Mouse (Mus musculus) limb, embryonic 15.5 days (tissue): ENCODE measurements around the gene Fbxl19. TPM values are rescaled to one million over a fixed set of nuclear protein-coding genes. Genes with fewer than 3 reads are reported as not detected.

Experiments
- ATAC-seq: fragments of 200-750 bp; cut with Nextera tagmentation; 2 replicates; pipeline ENCODE4 v1.8.0; 2017; ENCODE audit warnings: low read depth, moderate TSS enrichment; ENCODE audit not compliant: insufficient number of reproducible peaks, low FRiP score, low TSS enrichment
- H3K27ac ChIP-seq: fragments of 300-500 bp; sonication (generic); 2 replicates; pipeline ENCODE4 v1.5.1; 2015; ENCODE audit warnings: moderate library complexity, mild to moderate bottlenecking, inconsistent platforms
- H3K27me3 ChIP-seq: fragments of 300-500 bp; sonication (generic); 2 replicates; pipeline ENCODE4 v1.6.1; 2015; ENCODE audit warnings: inconsistent platforms
- H3K36me3 ChIP-seq: fragments of 300-500 bp; sonication (generic); 2 replicates; pipeline ENCODE4 v1.6.1; 2015; ENCODE audit warnings: inconsistent platforms
- H3K4me1 ChIP-seq: fragments of 300-500 bp; sonication (generic); 2 replicates; pipeline ENCODE4 v1.6.1; 2015; ENCODE audit warnings: inconsistent platforms
- H3K4me2 ChIP-seq: fragments of 300-500 bp; sonication (generic); 2 replicates; pipeline ENCODE4 v1.6.1; 2015; ENCODE audit warnings: mild to moderate bottlenecking, inconsistent platforms
- H3K4me3 ChIP-seq: fragments of 300-500 bp; sonication (generic); 2 replicates; pipeline ENCODE4 v1.5.1; 2015; ENCODE audit warnings: mild to moderate bottlenecking, inconsistent platforms
- H3K9ac ChIP-seq: fragments of 300-500 bp; sonication (generic); 2 replicates; pipeline ENCODE4 v1.6.1; 2015; ENCODE audit warnings: inconsistent platforms
- H3K9me3 ChIP-seq: fragments of 300-500 bp; sonication (generic); 2 replicates; pipeline ENCODE4 v1.6.1; 2016; ENCODE audit warnings: inconsistent platforms
- WGBS: fragments of 180-500 bp; shearing (Covaris S2); methylation state at CpG from one replicate; pipeline ENCODE4 v1.1.7; 2015; 5-methylcytosine and 5-hydroxymethylcytosine counted together
- polyA plus RNA-seq: library from polyadenylated mRNA; unstranded; fragments of >200 nt; fragmentation: Nextera tagmentation; extraction: Ambion mirVana; gene quantifications from 2 replicates; pipeline ENCODE4 v1.2.1, GENCODE M21; 2015

The Fbxl19 gene
- 4.3 and 4.4 TPM in 2 replicates for polyA plus RNA-seq

- WGBS, result under 1% methylated on average over 26 of the region's 26 CpGs
- ATAC-seq, result no peak
- peak within 1 kb of the TSS; percentile 87 for H3K4me3 ChIP-seq
These were observed at the start of gene Fbxl19 for GRCm38 (mm10) chr7:127744366-127745045. Gene Fbxl19 (plus strand): TSS chr7:127744543.

GRCm38 (mm10) chr7:127698986-127699385, 45.4 kb upstream of the Fbxl19 start:
- Histone ChIP-seq H3K4me2 (no peak overlapping the region), H3K36me3 (peaks cover 49% of the 10 kb centered on the region), H3K27ac (peak overlapping the region; percentile 22; the same call in 1 of the 2 replicates), H3K9me3 (no peaks in the 10 kb centered on the region), H3K4me3 (no peak overlapping the region), H3K27me3 (no peaks in the 10 kb centered on the region), H3K4me1 (no peaks in the 10 kb centered on the region), H3K9ac (no peak overlapping the region)
- WGBS, result 78% methylated on average over 6 of the region's 6 CpGs
- ATAC-seq, result no peak

More at GRCm38 (mm10) chr7:127744366-127745045, at the start of gene Fbxl19:
- peak within 1 kb of the TSS; percentile 28; the same call in 1 of the 2 replicates for H3K9ac ChIP-seq
- peaks cover 22% of the 10 kb centered on the region for H3K4me1 ChIP-seq
- H3K27ac ChIP-seq, result peak within 1 kb of the TSS; percentile 90
- H3K9me3 ChIP-seq, result no peaks in the 10 kb centered on the region
- peaks cover 17% of the 10 kb centered on the region for H3K36me3 ChIP-seq
- peak within 1 kb of the TSS; percentile 90 for H3K4me2 ChIP-seq
- H3K27me3 ChIP-seq, result no peaks in the 10 kb centered on the region

DNA sequence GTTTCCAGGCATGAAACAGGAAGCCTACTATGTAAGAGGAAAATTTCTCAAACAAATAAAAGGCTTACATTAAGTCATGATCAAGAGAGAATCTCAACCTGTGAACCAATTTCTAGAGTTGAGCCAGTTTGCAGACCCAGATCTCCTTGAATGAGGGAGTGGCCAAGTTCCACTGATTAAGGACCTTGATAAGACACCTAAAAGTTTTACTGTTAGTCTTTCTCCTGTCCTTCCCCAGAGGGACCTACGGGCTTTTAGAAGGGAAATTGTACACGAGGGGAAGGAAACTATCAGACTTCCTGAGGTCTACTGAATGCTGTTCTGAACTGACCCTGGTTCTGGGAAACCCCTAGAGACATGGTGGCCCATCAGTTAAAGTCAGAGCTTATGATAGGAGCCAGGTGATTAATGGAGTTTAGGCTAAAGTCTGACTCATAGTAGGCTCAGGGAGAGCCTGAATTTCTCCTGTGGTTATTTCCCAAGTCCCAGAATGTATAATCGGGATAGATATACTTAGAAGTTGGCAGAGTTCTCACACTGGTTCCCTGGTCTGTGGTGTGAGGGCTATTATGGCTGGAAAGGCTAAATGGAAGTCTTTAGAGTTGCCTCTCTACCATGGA, 43.5 kb upstream of the Fbxl19 start:
- no peaks in the 10 kb centered on the region for H3K9me3 ChIP-seq
- no peak for ATAC-seq

GRCm38 (mm10) chr7:127703561-127704178, 40.7 kb upstream of the Fbxl19 start:
- H3K27ac ChIP-seq, result no peak overlapping the region
- no peaks in the 10 kb centered on the region for H3K9me3 ChIP-seq
- H3K9ac ChIP-seq, result no peak overlapping the region
- H3K36me3 ChIP-seq, result peaks cover 73% of the 10 kb centered on the region
- no peaks in the 10 kb centered on the region for H3K27me3 ChIP-seq
- no peak overlapping the region for H3K4me3 ChIP-seq
- WGBS, result 93% methylated on average over 8 of the region's 8 CpGs
- peaks cover 23% of the 10 kb centered on the region for H3K4me1 ChIP-seq
- H3K4me2 ChIP-seq, result no peak overlapping the region
- no peak for ATAC-seq

More for the DNA sequence above, 43.5 kb upstream of the Fbxl19 start:
- Histone ChIP-seq H3K27me3 (no peaks in the 10 kb centered on the region), H3K4me1 (0 out of 2 replicates have a peak, but pooled peaks cover 4% of the 10 kb centered on the region), H3K36me3 (peaks cover 61% of the 10 kb centered on the region), H3K27ac (no peak overlapping the region), H3K4me2 (no peak overlapping the region), H3K4me3 (no peak overlapping the region), H3K9ac (no peak overlapping the region)
- WGBS, result 78% methylated on average over 3 of the region's 3 CpGs

DNA sequence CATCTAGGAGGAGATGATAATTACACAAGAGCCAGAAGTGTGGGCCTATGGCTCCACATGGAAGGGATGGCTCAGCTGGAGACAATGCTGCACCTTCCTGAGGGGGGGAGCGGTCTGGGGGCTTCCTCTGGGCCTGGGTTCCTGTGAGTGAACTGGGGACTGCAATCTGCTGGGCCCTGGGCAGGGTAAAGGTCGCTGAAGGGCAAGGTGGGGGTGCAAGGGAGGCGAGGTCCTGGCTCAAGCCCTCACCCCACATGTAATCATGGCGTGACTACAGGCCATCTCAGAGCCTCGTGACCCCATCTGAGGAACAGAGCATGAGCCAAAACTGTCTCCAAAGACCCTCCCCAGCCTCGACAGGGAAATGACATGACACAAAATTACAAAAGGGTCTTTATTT, 39.7 kb upstream of the Fbxl19 start:
- Histone ChIP-seq H3K27ac (no peak overlapping the region), H3K4me1 (peaks cover 31% of the 10 kb centered on the region), H3K4me2 (no peak overlapping the region), H3K27me3 (no peaks in the 10 kb centered on the region), H3K9me3 (no peaks in the 10 kb centered on the region), H3K36me3 (peaks cover 67% of the 10 kb centered on the region), H3K9ac (no peak overlapping the region), H3K4me3 (no peak overlapping the region)
- ATAC-seq, result no peak
- WGBS, result 82% methylated on average over 6 of the region's 6 CpGs

- peaks cover 56% of the 10 kb centered on the region for H3K36me3 ChIP-seq
- 69% methylated on average over 4 of the region's 4 CpGs for WGBS
- ATAC-seq, result no peak
- no peak overlapping the region for H3K4me2 ChIP-seq
- H3K4me1 ChIP-seq, result peaks cover 33% of the 10 kb centered on the region
- H3K9ac ChIP-seq, result no peak overlapping the region
- H3K27ac ChIP-seq, result no peak overlapping the region
- no peaks in the 10 kb centered on the region for H3K9me3 ChIP-seq
- H3K4me3 ChIP-seq, result no peak overlapping the region
- H3K27me3 ChIP-seq, result no peaks in the 10 kb centered on the region
These were observed 38.6 kb upstream of the Fbxl19 start for GRCm38 (mm10) chr7:127705706-127706105.

DNA sequence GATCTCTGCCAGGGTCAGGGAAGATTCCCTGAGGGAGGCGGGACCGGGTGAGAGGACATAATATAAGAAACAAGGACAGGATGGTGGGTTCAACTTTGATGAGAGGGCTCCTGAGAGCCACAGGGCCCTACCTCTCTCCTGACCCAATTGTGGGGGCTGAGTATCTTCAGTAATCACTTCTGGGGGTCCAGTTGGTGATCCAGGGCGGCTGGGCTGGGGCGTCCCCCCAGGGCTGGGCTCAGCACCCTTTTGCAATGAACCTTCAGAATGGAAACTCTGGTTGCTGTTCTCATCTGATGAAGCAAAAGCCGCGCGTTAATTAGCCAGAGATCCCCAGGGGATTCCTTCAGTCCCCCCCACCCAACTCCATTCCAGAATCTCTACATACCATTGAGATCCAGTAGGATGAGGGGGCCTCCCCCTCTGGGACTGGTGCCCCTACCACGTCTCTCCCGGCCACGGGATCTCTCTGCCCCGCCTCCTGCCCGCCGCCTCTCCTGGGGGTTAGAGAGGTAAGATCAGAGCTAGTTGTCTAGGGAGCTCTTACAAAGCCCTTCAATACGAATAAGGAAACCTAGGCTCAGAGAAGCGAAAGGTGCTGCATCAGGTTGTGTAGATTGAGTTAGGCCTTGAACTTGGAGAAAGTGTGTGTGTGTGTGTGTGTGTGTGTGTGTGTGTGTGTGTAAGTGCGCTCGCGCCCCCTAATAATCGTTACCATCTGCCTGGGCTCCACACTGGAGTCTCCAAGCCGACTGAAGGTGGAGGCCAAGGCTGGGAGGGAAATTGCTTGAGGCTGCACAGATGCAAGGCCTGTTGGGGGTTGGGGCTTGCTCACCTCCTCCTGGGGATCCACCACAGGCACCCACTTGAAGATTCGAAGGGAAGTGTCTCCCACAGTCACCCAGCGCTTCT, 37.0 kb upstream of the Fbxl19 start:
- Histone ChIP-seq H3K4me2 (peak overlapping the region; percentile 82), H3K27ac (peak overlapping the region; percentile 99), H3K9me3 (no peaks in the 10 kb centered on the region), H3K4me1 (peaks cover 49% of the 10 kb centered on the region), H3K27me3 (no peaks in the 10 kb centered on the region), H3K36me3 (peaks cover 45% of the 10 kb centered on the region), H3K4me3 (peak overlapping the region; percentile 80), H3K9ac (peak overlapping the region; percentile 83)
- 14% methylated on average over 22 of the region's 22 CpGs for WGBS
- no peak for ATAC-seq

- 0% methylated on average over 5 of the region's 5 CpGs for WGBS
- no peaks in the 10 kb centered on the region for H3K27me3 ChIP-seq
- peak overlapping the region; percentile 80 for H3K4me3 ChIP-seq
- H3K27ac ChIP-seq, result peak overlapping the region; percentile 99
- H3K9ac ChIP-seq, result peak overlapping the region; percentile 83
- H3K36me3 ChIP-seq, result peaks cover 41% of the 10 kb centered on the region
- peak overlapping the region; percentile 82 for H3K4me2 ChIP-seq
- peaks cover 49% of the 10 kb centered on the region for H3K4me1 ChIP-seq
- ATAC-seq, result no peak
- no peaks in the 10 kb centered on the region for H3K9me3 ChIP-seq
These were observed 36.5 kb upstream of the Fbxl19 start for GRCm38 (mm10) chr7:127707957-127708206.

DNA sequence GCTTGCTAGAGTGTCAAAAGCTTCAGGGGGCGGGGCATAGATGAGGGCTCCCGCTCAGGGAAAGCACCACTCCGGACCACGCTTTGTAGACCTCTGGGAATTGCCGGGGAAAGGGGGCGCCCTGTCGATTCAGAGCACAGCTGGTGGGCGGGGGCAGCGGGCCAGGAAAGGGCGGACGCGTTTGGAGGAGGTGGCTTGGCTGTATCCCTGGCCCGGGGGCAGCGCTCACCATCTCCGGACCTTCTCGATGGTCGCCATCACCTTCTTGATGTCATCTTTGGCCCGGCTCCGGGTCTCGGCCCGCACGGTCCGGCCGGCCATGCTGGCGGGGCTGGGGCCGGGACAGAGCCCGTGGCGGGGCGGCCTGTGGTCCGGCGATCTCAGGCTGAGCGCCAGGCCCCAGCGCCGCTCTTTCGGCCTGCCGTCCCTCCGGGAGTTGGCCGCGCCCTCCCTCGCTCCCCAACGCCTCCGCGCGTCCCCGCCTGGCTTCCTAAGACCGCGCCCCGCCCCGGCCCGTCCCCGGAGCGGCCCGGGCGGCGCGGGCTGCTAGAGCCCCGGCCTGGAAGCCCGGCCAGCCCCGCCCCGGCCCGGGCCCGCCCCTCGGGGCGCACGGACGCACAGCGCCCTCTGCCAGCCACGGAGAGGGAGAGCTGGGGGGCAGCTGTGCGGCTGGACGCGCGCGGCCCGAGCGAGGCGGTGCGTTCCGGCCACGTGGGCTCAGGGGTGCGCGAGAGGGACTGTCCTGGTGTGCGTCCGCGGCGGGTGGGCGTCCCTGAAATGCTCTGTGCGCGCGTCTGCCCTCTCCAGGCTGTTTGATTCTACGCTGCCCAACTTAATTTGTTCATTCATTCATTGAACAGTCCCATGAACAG, 35.9 kb upstream of the Fbxl19 start, which contains the start of gene Bcl7c:
Gene Bcl7c (minus strand): TSS at position 727 of the 872 bp plus-strand sequence.
- peaks cover 36% of the 10 kb centered on the region for H3K36me3 ChIP-seq
- peak within 1 kb of the TSS; percentile 80 for H3K4me3 ChIP-seq
- no peaks in the 10 kb centered on the region for H3K9me3 ChIP-seq
- H3K9ac ChIP-seq, result peak within 1 kb of the TSS; percentile 83
- H3K4me2 ChIP-seq, result peak within 1 kb of the TSS; percentile 82
- WGBS, result under 1% methylated on average over 78 of the region's 90 CpGs
- H3K27me3 ChIP-seq, result no peaks in the 10 kb centered on the region
- peaks cover 52% of the 10 kb centered on the region for H3K4me1 ChIP-seq
- peak within 1 kb of the TSS; percentile 99 for H3K27ac ChIP-seq
- ATAC-seq, result peak; percentile 81

- WGBS, result 74% methylated on average over 5 of the region's 5 CpGs
These were observed 34.9 kb upstream of the Fbxl19 start for GRCm38 (mm10) chr7:127709261-127709979.

More at GRCm38 (mm10) chr7:127709261-127709979, 34.9 kb upstream of the Fbxl19 start:
- peak overlapping the region; percentile 80 for H3K4me3 ChIP-seq
- 0 out of 2 replicates have a peak overlapping the region, but pooled peaks have one; percentile 83 for H3K9ac ChIP-seq
- H3K27ac ChIP-seq, result peak overlapping the region; percentile 99
- H3K4me1 ChIP-seq, result peaks cover 57% of the 10 kb centered on the region
- ATAC-seq, result no peak
- H3K27me3 ChIP-seq, result no peaks in the 10 kb centered on the region
- peaks cover 26% of the 10 kb centered on the region for H3K36me3 ChIP-seq
- peak overlapping the region; percentile 82 for H3K4me2 ChIP-seq
- H3K9me3 ChIP-seq, result no peaks in the 10 kb centered on the region
